Mouse (Mus musculus): ENCODE measurements around the gene Itgam.

DNA sequence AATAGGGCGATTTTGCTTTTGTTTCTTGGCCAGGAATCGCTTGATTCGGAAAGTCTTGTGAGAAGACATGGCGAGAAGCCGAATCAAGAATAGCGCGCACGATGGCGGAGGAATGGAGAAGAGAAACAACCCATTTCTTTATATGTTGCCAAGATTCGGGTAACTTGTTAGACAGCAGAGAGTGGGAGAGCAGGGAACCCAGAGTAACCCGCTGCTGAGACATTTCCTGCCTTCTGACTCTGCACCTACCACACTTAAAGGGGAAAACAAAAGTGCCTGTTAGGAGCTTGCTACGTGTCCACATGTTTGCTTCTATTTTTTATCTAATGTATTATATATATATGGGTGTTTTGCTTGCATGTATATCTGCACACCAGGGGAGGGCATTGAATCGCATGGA is 49.3 kb upstream of the Itgam start:
- TF ChIP-seq CTCF (IDR thresholded peaks at IDR 0.05; ENCODE audit: extremely low read depth, insufficient read depth, low read length), result no peak
- TF ChIP-seq POLR2A (IDR thresholded peaks at IDR 0.05; ENCODE audit: extremely low read depth, insufficient read depth, low read length), result no peak
